Mouse (Mus musculus): Measurements from ENCODE around the gene Efna1.

The Efna1 gene

DNA sequence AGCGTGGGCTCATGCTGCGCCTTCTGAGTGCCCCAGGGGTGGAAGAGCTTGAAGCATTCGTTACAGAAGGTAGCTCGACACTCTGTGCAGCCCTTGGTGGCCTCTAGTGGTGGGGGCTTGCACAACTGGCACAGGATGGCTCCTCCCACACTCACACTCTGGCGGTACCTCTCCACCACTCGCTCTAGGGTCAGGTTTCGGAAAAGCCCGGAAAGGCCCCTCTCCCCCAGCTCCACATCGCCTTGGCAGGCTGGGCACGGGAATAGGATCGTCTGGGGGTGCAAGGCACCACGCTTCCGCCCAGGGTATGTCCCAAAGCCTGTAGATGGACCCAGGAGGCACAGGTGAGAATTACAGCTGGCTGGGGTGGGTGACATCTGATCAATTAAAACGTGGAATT lies 37.3 kb downstream of the Efna1 start:
- DNase-seq: peak; percentile 81 to 85

DNA sequence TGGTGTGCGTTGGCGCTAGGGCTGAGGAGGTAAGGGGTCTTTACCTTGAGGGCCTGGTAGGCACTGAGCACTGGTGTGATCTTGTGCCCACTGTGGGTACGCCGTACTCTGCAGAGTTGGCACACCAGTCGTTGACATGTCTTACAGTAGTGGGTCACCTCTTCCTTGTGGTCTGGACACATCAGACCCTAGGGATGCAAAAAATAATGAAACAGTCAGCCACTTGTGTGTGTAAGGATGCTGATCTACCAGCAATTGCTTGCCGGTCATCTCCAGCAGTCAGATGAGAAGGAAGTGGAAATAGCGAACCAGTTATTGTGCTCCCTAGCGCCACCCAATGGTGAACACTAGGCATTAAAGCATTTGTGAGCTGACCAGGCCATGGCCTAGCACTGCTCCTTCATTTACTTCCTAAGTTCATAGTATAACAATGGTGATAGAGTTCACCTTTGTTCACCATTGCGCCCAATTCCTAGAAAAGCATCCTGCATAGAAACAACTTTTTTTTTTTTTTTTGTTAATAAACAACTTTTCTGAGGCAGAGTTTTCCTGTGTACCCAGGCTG lies 38.5 kb downstream of the Efna1 start:
- no peak for DNase-seq

DNA sequence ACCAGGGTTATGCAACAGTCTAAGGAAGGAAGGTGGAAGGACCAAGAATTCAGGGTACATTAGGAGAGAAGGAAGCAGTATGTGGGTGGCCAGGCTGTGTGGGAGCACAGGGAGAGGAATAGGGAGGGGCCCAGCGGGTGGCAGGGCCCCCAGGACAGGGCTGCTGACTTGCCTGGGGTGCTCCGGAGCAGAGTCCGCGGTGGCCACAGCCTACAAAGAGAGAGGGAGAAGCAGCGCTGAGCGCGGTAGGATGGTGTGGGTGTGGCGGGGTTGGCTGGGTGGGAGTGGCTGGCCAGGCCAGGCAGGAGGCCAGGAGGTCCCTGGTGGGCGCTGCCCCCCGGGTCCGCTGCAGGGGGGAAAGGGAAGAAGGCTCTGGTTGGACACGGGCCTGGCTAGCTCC lies 42.4 kb downstream of the Efna1 start:
- DNase-seq: no peak

DNA sequence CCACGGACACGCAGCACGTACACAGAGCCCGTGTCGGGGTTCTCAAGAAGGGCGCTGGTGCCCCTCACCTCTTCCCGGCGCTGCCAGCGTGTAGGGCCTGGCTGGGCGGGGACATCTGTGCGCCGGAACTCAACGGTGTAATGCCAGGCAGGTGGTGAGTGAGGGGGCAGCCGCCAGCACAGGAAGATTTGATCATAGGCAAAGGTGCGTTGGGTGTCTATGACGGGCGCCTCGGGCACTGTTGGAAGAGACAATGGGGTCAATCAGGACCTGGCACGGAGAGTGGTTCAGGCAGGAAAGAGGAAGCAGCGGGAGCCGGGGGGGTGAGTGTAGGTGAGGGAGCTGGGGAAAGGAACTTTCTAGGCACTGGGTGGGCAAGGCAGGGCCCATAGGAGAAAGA lies 43.3 kb downstream of the Efna1 start:
- DNase-seq: no peak

DNA sequence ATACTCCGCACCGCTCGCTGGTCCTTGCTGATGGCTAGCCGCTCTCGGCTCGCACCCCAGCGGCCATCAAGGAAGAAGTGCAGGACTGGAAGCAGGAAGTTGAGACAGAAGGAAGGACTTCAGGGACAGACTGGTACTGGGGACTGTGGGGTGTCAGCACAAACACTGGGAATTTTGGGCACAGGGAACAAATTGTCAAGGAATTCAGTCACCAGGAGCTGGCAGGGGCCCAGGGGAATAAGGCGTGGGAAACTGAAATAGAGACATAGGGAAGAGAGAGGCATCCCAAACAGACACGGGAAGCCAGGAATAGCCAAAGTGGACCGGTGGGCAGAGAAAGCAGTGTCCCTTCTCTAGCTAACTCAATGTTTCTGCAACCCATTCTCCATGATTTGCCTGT lies 44.4 kb downstream of the Efna1 start:
- DNase-seq: no peak

DNA sequence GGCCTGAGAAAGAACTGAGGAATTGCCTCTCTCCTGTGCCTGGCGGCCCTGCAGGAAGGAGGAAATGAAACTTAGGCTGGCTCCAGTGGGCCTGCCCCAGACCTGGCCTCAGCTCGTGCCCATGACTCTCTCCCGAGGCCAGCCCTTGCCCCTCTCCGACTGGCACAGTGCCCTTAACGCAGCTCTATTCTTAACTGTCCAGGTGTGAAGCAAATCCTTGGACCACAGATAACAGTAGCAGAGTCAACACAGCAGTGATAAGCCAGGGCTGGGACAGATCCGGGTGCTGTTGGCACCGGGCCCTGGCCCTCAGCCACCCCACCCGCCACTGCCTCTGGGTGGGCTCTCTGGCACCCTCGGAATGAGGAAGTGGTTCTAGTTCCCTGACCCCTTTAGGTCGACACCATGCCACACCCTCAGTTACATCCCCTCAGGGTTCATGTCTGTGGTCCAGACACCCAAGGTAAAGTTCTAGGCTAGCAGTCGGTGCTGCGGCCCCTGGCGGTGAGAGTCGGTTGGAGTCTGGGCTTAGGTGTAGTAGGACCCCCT lies 47.3 kb downstream of the Efna1 start:
- no peak for DNase-seq

DNA sequence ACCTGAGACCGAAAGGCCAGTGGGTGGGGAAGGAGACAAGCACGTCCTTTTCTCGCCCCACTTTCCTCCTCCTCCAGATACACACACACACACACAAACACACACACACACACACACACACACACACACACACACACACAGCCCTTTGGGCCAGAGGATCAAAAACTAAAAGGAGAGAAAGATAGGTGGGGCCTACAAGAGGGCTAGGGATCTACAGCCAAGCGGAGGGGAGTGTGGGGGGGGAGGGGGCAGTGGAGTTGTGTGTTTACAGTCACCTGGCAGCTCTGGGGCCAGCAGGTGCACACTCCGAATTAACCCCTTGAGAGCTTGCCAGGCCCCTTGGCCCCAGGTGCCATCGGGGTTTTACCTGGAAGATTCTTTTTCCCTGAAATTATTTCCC lies 48.3 kb downstream of the Efna1 start:
- no peak for DNase-seq

DNA sequence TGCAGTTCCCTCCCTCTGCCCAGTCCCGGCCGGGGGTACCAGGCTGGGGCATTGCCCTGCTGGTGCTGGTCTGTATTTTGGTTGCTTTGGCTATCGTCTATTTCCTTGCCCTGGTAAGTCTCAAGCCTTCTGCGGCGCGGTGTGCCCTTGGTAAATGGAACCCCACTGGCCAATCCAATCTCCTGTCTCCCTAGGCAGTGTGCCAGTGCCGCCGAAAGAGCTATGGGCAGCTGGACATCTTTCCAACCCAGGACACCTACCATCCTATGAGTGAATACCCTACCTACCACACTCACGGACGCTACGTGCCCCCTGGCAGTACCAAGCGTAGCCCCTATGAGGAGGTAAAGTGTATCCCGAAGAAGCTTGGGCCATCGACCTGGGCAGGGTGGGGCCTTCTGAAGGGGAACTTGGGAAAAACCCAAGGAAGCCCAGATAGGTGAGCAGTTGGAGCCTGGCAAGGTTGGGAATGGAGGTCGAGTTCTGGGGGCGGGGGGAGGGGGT lies 49.1 kb downstream of the Efna1 start:
- no peak for DNase-seq

DNA sequence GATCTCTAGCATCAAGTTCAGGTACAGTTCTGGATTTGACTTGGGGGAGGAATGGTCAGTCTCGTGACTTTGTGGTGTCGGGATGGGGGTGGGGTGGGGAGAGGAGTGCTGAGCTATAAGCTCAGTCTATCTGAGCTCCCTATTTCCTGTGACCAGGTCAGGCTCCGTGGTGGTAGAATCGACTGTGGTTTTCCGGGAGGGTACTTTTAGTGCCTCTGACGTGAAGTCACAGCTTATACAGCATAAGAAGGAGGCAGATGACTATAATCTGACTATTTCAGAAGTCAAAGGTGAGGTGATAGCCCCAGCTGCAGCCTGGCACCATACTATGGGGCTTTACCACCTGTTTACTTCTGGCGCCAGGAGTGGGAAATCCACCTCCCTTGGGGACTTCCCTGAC lies 49.6 kb downstream of the Efna1 start:
- no peak for DNase-seq

DNA sequence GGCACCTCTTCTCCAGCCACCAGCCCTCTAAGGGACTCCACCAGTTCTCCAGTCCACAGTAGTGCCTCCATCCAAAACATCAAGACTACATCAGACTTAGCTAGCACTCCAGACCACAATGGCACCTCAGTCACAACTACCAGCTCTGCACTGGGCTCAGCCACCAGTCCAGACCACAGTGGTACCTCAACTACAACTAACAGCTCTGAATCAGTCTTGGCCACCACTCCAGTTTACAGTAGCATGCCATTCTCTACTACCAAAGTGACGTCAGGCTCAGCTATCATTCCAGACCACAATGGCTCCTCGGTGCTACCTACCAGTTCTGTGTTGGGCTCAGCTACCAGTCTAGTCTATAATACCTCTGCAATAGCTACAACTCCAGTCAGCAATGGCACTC lies 50.4 kb downstream of the Efna1 start:
- no peak for DNase-seq

DNA sequence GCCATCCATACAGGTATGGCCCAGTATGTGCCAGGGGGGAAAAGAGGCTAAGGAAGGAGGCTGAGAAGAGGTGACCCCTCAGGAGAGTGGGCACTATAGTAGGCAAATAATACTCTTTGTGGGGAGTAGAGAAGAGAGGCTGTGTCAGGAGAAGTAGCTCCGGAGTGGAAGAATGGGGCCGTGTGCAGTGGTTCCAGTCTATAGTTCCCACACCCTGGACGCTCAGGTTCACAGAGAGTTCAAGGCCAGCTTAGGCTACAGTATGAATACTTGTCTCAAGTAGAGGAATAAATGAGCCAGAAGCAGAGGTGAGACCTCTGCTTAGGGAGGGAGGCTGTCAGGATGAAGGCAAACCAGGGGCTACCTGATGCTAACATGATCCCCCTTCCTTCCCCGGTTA lies 51.7 kb downstream of the Efna1 start:
- DNase-seq: no peak

DNA sequence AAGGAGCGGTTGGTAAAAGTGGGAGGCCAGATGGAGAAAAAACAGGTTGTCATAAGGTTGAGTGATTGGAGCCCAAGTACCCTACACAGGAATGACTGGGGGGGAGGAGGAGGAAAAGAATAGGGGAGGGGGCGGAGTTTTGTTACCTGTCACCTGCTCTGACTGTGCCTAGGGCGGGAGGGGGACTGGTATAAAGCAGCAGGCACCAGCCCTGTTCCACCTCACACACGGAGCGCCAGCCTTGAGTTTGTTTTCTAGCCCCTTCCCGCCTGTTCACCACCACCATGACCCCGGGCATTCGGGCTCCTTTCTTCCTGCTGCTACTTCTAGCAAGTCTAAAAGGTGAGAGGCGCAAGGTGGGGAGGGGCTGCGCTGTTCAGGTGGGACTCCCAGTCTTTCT lies 52.1 kb downstream of the Efna1 start, which contains the start of gene Muc1:
TSS of gene Muc1 (plus strand) at position 222 of the 400 bp plus-strand sequence.
- DNase-seq: no peak

DNA sequence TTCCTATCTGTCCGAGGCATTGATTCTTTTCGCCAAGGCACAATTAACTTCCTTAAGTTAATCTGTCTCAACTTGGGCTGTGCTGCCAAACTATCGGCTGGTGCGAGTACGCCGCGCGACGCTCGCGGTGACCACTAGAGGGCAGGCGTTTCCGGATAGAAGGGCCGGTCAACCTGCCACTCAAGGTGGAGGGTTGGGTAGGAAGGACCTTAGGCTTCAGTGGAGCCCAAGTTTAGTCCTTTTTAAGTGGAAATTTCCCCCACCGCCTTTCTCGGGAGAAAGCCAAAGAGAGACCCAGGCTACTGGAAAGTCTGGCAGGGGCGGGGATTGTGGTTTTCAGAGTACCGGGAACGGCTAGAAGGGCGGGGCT lies 52.8 kb downstream of the Efna1 start:
- peak; percentile 82 to 86 for DNase-seq

DNA sequence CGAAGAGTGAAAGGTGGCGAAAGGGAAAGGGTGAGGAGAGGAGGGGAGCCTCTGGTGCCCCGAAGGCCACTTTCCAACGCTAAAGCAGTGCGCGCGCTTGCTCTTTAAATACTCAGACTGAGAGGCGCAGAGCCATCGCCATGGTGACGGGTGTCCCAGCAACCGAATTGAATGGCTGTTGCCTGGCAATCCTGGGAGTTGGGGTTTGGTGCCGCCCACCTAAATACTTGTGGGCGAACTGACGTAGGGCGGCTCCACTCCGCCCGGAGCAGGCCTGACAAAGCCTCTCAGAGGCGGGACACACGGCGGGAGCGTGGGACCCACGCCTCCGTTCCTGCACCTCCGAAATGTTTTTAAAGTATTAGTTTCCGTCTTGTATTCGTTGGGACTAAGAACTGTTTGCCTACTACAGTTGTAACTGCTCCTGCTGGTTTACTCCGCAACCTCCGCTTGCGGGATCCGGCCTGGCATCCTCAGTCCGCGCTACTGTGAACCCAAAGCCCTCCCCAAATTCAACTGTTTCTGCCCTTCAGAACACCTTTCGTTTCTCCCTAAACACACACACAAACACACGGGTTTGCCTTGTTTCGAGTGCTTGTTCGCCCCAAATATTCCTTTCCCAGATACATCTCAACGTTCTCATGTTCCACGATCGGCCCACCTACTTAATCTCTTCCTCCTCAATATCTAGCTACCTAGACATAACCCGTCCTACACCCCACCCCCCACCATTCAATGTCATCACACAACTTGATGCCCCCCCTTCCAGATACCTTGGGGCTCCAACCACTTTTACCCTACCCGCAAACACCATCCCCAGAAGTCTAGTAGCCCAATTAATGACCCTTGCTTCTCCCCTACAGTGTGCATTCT lies 53.4 kb downstream of the Efna1 start:
- peak; percentile 35 to 61 for DNase-seq

DNA sequence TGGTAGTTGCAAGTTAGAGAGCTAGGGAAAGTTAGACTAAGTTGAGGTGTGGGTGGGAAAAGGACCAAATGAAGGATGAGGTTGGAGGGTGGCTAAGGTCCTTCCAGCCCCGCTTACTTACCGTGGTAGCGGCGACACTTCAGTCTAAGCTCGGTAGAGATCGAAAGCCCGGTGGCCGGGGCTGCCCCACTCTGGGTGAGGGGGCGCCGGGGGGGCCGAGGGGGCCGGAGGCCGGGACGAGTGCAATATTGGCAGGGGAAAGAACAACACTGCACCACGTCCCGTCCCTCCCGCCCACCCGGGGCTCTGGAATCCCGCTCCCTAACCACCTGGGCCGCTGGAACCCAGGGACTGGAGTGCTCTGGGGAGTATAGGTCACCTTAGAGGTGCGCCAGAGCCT lies 54.0 kb downstream of the Efna1 start, which contains the start of gene Mtx1:
TSS of gene Mtx1 (minus strand) at position 189 of the 400 bp plus-strand sequence.
- no peak for DNase-seq

DNA sequence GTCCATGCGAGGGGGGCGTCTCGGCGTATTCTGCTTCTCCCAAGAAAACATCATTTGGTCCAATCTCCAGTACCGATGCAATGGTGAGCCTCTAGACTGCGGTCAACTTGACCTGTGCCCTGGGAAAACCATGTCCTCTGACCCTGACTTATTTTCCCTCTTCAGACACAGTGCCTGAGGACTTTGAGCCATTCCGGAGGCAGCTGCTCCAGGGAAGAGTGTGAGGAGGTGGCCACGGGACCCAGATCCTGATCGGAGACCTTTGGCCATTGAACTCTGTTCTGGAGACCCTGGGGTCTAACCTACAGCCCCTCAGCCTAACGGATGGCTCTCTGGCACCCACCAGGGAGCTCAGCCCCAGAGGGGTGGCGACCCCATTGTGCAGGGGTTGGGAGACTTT lies 54.6 kb downstream of the Efna1 start:
- DNase-seq: no peak

DNA sequence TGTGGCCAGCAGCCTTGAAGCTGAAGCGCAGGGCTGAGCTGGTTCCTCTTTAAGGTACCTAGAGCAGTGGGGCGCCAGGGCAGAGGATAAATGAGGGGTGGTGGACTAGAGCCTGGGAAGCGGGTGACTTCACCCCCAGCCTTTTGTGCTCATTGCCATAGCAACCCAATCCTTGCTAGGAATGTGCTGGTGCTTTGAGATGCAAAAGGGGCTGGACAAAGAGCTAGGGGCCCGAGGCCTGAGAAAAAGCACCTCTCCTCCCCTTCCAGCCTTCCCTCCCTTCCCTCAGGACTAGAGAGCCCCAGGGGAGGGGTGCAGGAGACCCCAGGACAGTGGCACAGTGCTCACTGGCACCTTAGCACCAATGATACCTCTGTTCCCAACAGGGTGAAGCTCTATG lies 55.0 kb downstream of the Efna1 start:
- DNase-seq: no peak

DNA sequence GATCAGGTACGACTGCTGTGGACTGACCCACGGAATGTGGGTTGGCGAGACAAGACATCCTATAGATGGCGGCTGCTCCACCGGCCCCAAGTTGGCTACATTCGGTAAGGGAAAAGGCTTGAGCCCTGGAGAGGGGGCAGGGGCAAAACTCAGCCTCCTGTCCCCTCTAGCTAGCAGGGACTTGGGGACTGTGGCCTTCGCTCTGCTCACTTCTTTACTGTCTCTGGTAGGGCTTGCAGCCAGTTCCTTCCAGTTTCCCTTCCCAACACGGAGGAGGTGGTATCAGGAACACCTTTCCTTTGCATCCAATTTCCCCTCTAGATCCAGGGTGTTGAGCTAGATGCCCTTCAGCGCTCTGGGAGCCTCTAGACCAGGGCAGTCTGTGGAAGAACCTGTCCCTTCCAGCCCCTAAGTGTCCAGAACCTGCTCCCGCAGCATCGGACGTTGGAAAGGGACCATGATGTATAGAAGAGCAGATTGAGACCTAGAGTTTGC lies 55.6 kb downstream of the Efna1 start:
- DNase-seq: no peak

DNA sequence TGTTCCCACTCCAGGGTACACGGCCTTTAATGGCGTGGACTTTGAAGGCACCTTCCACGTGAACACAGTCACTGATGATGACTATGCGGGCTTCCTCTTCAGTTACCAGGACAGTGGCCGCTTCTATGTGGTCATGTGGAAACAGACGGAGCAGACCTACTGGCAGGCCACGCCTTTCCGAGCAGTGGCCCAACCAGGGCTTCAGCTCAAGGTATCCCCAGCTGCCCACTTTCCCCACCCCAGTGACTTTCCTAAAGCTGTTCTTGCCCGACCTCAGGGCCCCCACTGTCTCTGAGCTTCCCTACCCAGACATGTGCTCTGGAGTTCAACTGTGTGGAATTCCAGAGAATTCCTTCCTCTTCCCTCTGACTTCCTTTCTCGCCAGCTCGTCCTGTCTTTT lies 56.1 kb downstream of the Efna1 start:
- no peak for DNase-seq
